Mouse (Mus musculus) cortical plate, adult 2 months (tissue): ENCODE data around the gene Cers6.

Source experiments
- CTCF ChIP-seq: fragments of 200-500 bp; IDR thresholded peaks from 2 replicates; pipeline ENCODE4 v1.5.1; 2011; ENCODE audit warnings: mild to moderate bottlenecking, control low read depth, low read length; ENCODE audit not compliant: insufficient read depth; ENCODE audit errors: extremely low read depth
- POLR2A ChIP-seq: fragments of 200-500 bp; IDR thresholded peaks from 2 replicates; pipeline ENCODE4 v1.6.1; 2011; ENCODE audit warnings: mild to moderate bottlenecking, low read length, control low read depth; ENCODE audit not compliant: insufficient read depth; ENCODE audit errors: extremely low read depth

DNA sequence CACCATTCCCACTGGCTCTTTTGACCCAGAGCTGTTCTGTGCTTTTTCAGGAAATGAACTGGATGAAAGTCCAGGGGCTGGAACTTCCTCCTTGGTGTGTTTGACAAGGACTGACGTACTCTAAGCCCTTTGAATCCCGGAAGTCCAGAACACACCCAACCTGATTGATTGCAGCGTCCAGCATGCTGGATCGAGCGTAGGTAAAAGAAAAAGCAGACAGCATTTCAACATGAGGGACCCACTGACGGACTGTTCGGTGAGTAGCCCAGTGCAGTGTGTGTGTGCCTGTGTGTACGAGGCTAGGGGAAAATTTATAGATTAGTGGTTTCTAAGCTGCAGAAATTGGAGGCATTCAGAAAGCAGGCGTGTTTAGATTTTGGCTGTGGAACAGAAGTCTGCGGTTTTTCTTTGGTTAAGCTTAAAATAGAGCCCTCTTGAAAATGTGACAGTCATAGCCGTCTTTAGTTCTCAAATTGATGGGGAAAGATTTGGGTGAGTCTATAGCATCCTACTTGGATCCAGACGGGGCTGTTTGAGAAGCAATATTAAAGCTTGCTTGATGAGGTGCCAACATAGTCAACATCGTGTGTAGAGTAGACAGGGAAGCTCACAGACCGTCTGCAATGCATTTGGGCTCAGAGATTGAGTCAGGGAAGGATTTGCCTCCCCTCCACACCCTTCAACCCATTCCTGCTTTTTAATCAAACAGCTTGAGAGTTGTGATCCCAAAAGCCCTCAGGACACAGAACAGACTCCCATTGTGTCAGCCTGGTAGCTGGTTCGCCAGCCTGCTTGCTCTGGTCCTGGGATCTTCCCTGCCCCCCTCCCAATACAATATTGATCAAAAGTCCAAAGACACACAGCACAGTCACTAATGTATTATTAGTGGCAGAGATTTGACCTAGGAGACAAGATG is 274.7 kb downstream of the Cers6 start, which contains the start of gene Nostrin:
- TF ChIP-seq POLR2A (no peak), CTCF (no peak)
